ENCODE assay signal across 26 mouse cellular contexts in genomic region chr11:46097062-46097461, GRCm38 (mm10). TPM values are rescaled to one million over a fixed set of nuclear protein-coding genes. Genes with fewer than 3 reads are reported as not detected.
DNase-seq lines count a peak whose midpoint lies in the region; ATAC-seq and TF ChIP-seq lines count a peak whose summit lies in the region.
"Had no signal": no experiment of that assay in that cellular context is flagged by ENCODE, and none has a peak within 500 bp of the region (broad histone marks: within the 10 kb centered on the region; RNA-seq: fewer than 3 reads in every experiment).

No protein-coding gene starts in this region.

- peak overlapping the region; percentile 79 for H3K27ac ChIP-seq in gastrocnemius, adult 2 months
- H3K27ac ChIP-seq in heart, embryonic 16.5 days (ENCODE audit: low read length), result no peak overlapping the region
- H3K27ac ChIP-seq: embryonic facial prominence, embryonic 10.5 days; kidney, embryonic 15.5 days; left cerebral cortex, adult 2 months; liver, embryonic 12.5 days; lung, embryonic 15.5 days; macrophage; midbrain, embryonic 10.5 days; neural tube, embryonic 12.5 days had no signal

- H3K9me3 ChIP-seq in heart, embryonic 16.5 days (replicated peaks; ENCODE audit: control insufficient read depth, low read length), result no peaks in the 10 kb centered on the region
- H3K9me3 ChIP-seq: embryonic facial prominence, embryonic 10.5 days; kidney, embryonic 15.5 days; liver, embryonic 12.5 days; lung, embryonic 15.5 days; midbrain, embryonic 10.5 days; neural tube, embryonic 12.5 days had no signal

- WGBS in heart, embryonic 16.5 days, result 48% methylated on average over 3 of the region's 3 CpGs

- H3K4me1 ChIP-seq in heart, embryonic 16.5 days (ENCODE audit: control insufficient read depth, insufficient read depth, low read length), result peaks cover 28% of the 10 kb centered on the region
- H3K4me1 ChIP-seq: midbrain, embryonic 10.5 days; neural tube, embryonic 12.5 days had no signal

- H3K9ac ChIP-seq in heart, embryonic 16.5 days (ENCODE audit: low read length), result 0 out of 2 replicates have a peak overlapping the region, but pooled peaks have one; percentile 6
- H3K9ac ChIP-seq: kidney, embryonic 15.5 days; liver, embryonic 12.5 days; lung, embryonic 15.5 days; neural tube, embryonic 12.5 days had no signal

- DNase-seq in gastrocnemius, adult 2 months, result no peak
- no peak for DNase-seq in gastrocnemius, postnatal 10 days
- no peak for DNase-seq in heart, postnatal 10 days
- peak; percentile 58 for DNase-seq in cerebellum, adult 11-12 months
- peak; percentile 86 for DNase-seq in cerebellum, postnatal 14 days
- DNase-seq in frontal cortex, postnatal 10 days (ENCODE audit: low spot score in 2 of 2), result no peak
- DNase-seq: adrenal gland, postnatal 10 days; gastrocnemius, postnatal 14 days; kidney, postnatal 4 days; layer of hippocampus, adult 9-11 months; right cerebral cortex, adult 18-20 months; thymus, postnatal 14 days had no signal

- H3K4me2 ChIP-seq in heart, embryonic 16.5 days (ENCODE audit: low read depth, low read length), result no peak overlapping the region
- H3K4me2 ChIP-seq: kidney, embryonic 15.5 days; liver, embryonic 12.5 days; lung, embryonic 15.5 days; neural tube, embryonic 12.5 days had no signal

- H3K4me3 ChIP-seq in gastrocnemius, adult 2 months, result no peak overlapping the region
- H3K4me3 ChIP-seq in heart, embryonic 16.5 days (ENCODE audit: low read length), result no peak overlapping the region
- H3K4me3 ChIP-seq: embryonic facial prominence, embryonic 10.5 days; kidney, embryonic 15.5 days; left cerebral cortex, adult 2 months; liver, embryonic 12.5 days; lung, embryonic 15.5 days; midbrain, embryonic 10.5 days; neural tube, embryonic 12.5 days had no signal

- no peaks in the 10 kb centered on the region for H3K27me3 ChIP-seq in heart, embryonic 16.5 days (ENCODE audit: control insufficient read depth, insufficient read depth, low read length)
- H3K27me3 ChIP-seq: kidney, embryonic 15.5 days; lung, embryonic 15.5 days; neural tube, embryonic 12.5 days; Patski had no signal

- H3K36me3 ChIP-seq in heart, embryonic 16.5 days (ENCODE audit: control insufficient read depth, insufficient read depth), result peaks cover 39% of the 10 kb centered on the region
- H3K36me3 ChIP-seq: liver, embryonic 12.5 days had no signal

- ATAC-seq in heart, embryonic 16.5 days (replicated peaks; ENCODE audit: extremely low read depth, insufficient read depth, low FRiP score), result no peak
- ATAC-seq: activated CD4-positive, CD25-positive, alpha-beta regulatory T cell, adult 4 months; CD4-positive, CD25-positive, alpha-beta regulatory T cell, adult 4 months; hindbrain, embryonic 16.5 days; intestine, postnatal 0 days; liver, embryonic 12.5 days; Patski had no signal

- intact Hi-C loops in gastrocnemius, adult 2 months (cut with DNase I), result no loop called here
- intact Hi-C loops in heart, postnatal 10 days (cut with DNase I), result no loop called here

- TF ChIP-seq CTCF in gastrocnemius, adult 2 months (IDR thresholded peaks at IDR 0.05), result no peak

RNA-seq across cellular contexts. Expression of gene Adam19, which starts 41.3 kb away (rescaled TPM):
- 1 to 10 TPM; 3.0 to 3.7 TPM for total RNA-seq in gastrocnemius, adult 2 months (2021)
- 10 to 100 TPM; 30.9 to 42.8 TPM for total RNA-seq in gastrocnemius, postnatal 10 days (2021)
- polyA plus RNA-seq in heart, embryonic 16.5 days (2015; fragmentation: Nextera tagmentation; extraction: Ambion mirVana), result 21.3 and 24.4 TPM in 2 replicates
- total RNA-seq in heart, postnatal 10 days (2021), result 100 to 1,000 TPM; 115 to 153 TPM

RNA-seq across cellular contexts. Expression of gene Gm12166, which starts 44.9 kb away (rescaled TPM):
- total RNA-seq in gastrocnemius, adult 2 months (2021), result under 1 TPM; 0.64 to 0.99 TPM
- total RNA-seq in gastrocnemius, postnatal 10 days (2021), result 1 to 10 TPM in 1 of 2 experiments, under 1 TPM in 1; 0.72 to 1.4 TPM
- 3.0 and 10.7 TPM in 2 replicates for polyA plus RNA-seq in heart, embryonic 16.5 days (2015; fragmentation: Nextera tagmentation; extraction: Ambion mirVana)
- 1 to 10 TPM; 2.5 to 3.4 TPM for total RNA-seq in heart, postnatal 10 days (2021)

Comparison
In these comparisons a context has a peak if more than half of its experiments do, and no peak if none do; other contexts are left out.
1. RNA of gene Adam19, which starts 41.3 kb away (total RNA-seq): 115 to 153 TPM in heart, postnatal 10 days and 30.9 to 42.8 TPM in gastrocnemius, postnatal 10 days; 3.0 to 3.7 TPM in gastrocnemius, adult 2 months; every median in the first group is over 4 times any median in the second.
2. DNase-seq: peak in cerebellum, adult 11-12 months (single experiment) and cerebellum, postnatal 14 days (2 of 2); none in gastrocnemius, adult 2 months (single experiment), gastrocnemius, postnatal 10 days (single experiment), heart, postnatal 10 days (0 of 2) and frontal cortex, postnatal 10 days (0 of 2).